Mouse (Mus musculus) hindbrain, embryonic 16.5 days (tissue): Measurements from ENCODE around the gene Yars2. TPM values are rescaled to one million over a fixed set of nuclear protein-coding genes. Genes with fewer than 3 reads are reported as not detected.

Experiments
- polyA plus RNA-seq: library from polyadenylated mRNA; unstranded; fragments of >200 nt; fragmentation: Nextera tagmentation; extraction: Ambion mirVana; gene quantifications from 2 replicates; pipeline ENCODE4 v1.2.1, GENCODE M21; 2015

The Yars2 gene
- polyA plus RNA-seq, 1 experiment from 2014 or later, result 26.6 TPM

Other genes with a start within 250 kb of the Yars2 start
- gene Pkp2, start 89.6 kb upstream of the Yars2 start, polyA plus RNA-seq, result 1.6 and 1.8 TPM in 2 replicates
- 105 and 114 TPM in 2 replicates for gene Dnm1l, start 56.0 kb downstream of the Yars2 start, polyA plus RNA-seq